31 mouse cellular contexts compared by ENCODE assay signal in genomic region chr6:148732920-148733319, GRCm38 (mm10).
"Had no signal": no experiment of that assay in that cellular context is flagged by ENCODE, and none has a peak within 500 bp of the region (broad histone marks: within the 10 kb centered on the region; RNA-seq: fewer than 3 reads in every experiment).

No protein-coding gene starts in this region.

- H3K4me3 ChIP-seq: left cerebral cortex, adult 2 months; limb, embryonic 13.5 days; limb, embryonic 15.5 days; liver, embryonic 12.5 days; liver, embryonic 13.5 days; liver, embryonic 15.5 days; lung, embryonic 15.5 days; megakaryocyte, embryonic 14.5 days; midbrain, embryonic 10.5 days; midbrain, embryonic 12.5 days; midbrain, embryonic 13.5 days; midbrain, embryonic 15.5 days; myocyte; neural tube, embryonic 12.5 days had no signal

- H3K36me3 ChIP-seq: limb, embryonic 13.5 days; limb, embryonic 15.5 days; liver, embryonic 12.5 days; liver, embryonic 13.5 days; liver, embryonic 15.5 days; lung, embryonic 15.5 days; midbrain, embryonic 10.5 days; midbrain, embryonic 12.5 days; midbrain, embryonic 13.5 days; midbrain, embryonic 15.5 days; neural tube, embryonic 12.5 days had no signal

- H3K4me1 ChIP-seq: limb, embryonic 15.5 days; liver, embryonic 12.5 days; liver, embryonic 13.5 days; liver, embryonic 15.5 days; lung, embryonic 15.5 days; megakaryocyte, embryonic 14.5 days; midbrain, embryonic 10.5 days; midbrain, embryonic 12.5 days; midbrain, embryonic 13.5 days; midbrain, embryonic 15.5 days had no signal

- H3K27me3 ChIP-seq: limb, embryonic 13.5 days; limb, embryonic 15.5 days; liver, embryonic 12.5 days; liver, embryonic 13.5 days; liver, embryonic 15.5 days; lung, embryonic 15.5 days; midbrain, embryonic 12.5 days; midbrain, embryonic 13.5 days; midbrain, embryonic 15.5 days; neural tube, embryonic 12.5 days had no signal

- DNase-seq: left cerebral cortex, postnatal 4 days; liver; liver, embryonic 13.5 days; liver, postnatal 0 days; lung, adult 18-20 months; lung, adult 2 months; lung, embryonic 14.5 days; lung, postnatal 10 days; lung, postnatal 14 days; lung, postnatal 36 days; lung, postnatal 4 days; midbrain, embryonic 14.5 days had no signal

- H3K9ac ChIP-seq: limb, embryonic 13.5 days; limb, embryonic 15.5 days; liver, embryonic 12.5 days; liver, embryonic 13.5 days; liver, embryonic 14.5 days; liver, embryonic 15.5 days; liver, postnatal 0 days; lung, embryonic 14.5 days; lung, embryonic 15.5 days; midbrain, embryonic 12.5 days; midbrain, embryonic 13.5 days; midbrain, embryonic 15.5 days; neural tube, embryonic 12.5 days had no signal

- ATAC-seq: liver, embryonic 12.5 days; liver, postnatal 0 days; lung, postnatal 0 days; midbrain, embryonic 13.5 days; midbrain, embryonic 15.5 days; midbrain, embryonic 16.5 days had no signal

- H3K27ac ChIP-seq: left cerebral cortex, adult 2 months; limb, embryonic 13.5 days; limb, embryonic 15.5 days; liver, embryonic 12.5 days; liver, embryonic 13.5 days; liver, embryonic 14.5 days; liver, embryonic 15.5 days; lung, embryonic 15.5 days; macrophage; midbrain, embryonic 10.5 days; midbrain, embryonic 12.5 days; midbrain, embryonic 13.5 days; midbrain, embryonic 15.5 days; neural tube, embryonic 12.5 days had no signal

- H3K4me2 ChIP-seq: limb, embryonic 13.5 days; limb, embryonic 15.5 days; liver, embryonic 11.5 days; liver, embryonic 12.5 days; liver, embryonic 13.5 days; liver, embryonic 15.5 days; lung, embryonic 14.5 days; lung, embryonic 15.5 days; midbrain, embryonic 11.5 days; midbrain, embryonic 12.5 days; midbrain, embryonic 13.5 days; midbrain, embryonic 15.5 days; neural tube, embryonic 12.5 days had no signal

- H3K9me3 ChIP-seq: limb, embryonic 13.5 days; limb, embryonic 15.5 days; liver, embryonic 12.5 days; liver, embryonic 13.5 days; liver, embryonic 15.5 days; lung, embryonic 15.5 days; megakaryocyte, embryonic 14.5 days; midbrain, embryonic 10.5 days; midbrain, embryonic 12.5 days; midbrain, embryonic 13.5 days; midbrain, embryonic 15.5 days; neural tube, embryonic 12.5 days had no signal
